In the genomic region with DNA sequence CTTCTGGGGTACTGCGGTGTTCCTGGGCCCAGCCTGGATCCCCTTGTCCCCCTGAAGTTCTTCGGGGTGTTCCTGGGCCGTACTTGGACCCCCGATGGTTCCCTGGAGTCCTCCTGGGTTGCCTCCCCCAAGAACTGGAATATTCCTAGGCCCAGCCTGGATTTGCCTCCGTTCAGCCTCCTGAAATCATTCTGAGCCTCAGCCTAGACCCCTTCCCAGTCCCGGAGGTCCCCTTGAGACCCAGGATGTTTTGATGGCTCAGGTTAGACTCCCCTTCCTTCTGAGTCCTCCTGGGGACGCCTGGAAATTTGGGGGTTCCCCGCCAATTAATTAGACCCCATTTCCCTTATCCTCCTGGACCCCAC, we compare ENCODE assay signal across 8 mouse cellular contexts. TPM values are rescaled to one million over a fixed set of nuclear protein-coding genes. Genes with fewer than 3 reads are reported as not detected.
DNase-seq lines count a peak whose midpoint lies in the region; ATAC-seq and TF ChIP-seq lines count a peak whose summit lies in the region.

No protein-coding gene starts in this region.

- no peaks in the 10 kb centered on the region for H3K27me3 ChIP-seq in heart, embryonic 14.5 days (ENCODE audit: control insufficient read depth, insufficient read depth, low read length)
- H3K27me3 ChIP-seq in forebrain, postnatal 0 days (ENCODE audit: insufficient read depth, low read length): no peaks in the 10 kb centered on the region

- WGBS in heart, embryonic 14.5 days: 23% methylated on average over 8 of the region's 8 CpGs
- 20% methylated on average over 8 of the region's 8 CpGs for WGBS in forebrain, postnatal 0 days
- WGBS in macrophage (ENCODE audit: missing documents): 71% methylated on average over 8 of the region's 8 CpGs

- no peaks in the 10 kb centered on the region; the same call in 1 of the 2 replicates for H3K36me3 ChIP-seq in heart, embryonic 14.5 days (ENCODE audit: control insufficient read depth, insufficient read depth, low read length)
- H3K36me3 ChIP-seq in ES-E14 (ENCODE audit: control insufficient read depth, insufficient read depth, low read length, poor library complexity, severe bottlenecking) (no peaks in the 10 kb centered on the region; the same call in 1 of the 2 replicates), macrophage (ENCODE audit: inconsistent target) (no peaks in the 10 kb centered on the region)
- no peaks in the 10 kb centered on the region for H3K36me3 ChIP-seq in forebrain, postnatal 0 days (ENCODE audit: insufficient read depth)

- DNase-seq in heart, postnatal 36 days: no peak
- DNase-seq in ES-E14 (ENCODE audit: low read depth, low spot score): no peak
- no peak for DNase-seq in forebrain, postnatal 0 days
- DNase-seq in adrenal gland, adult 2 months: no peak
- no peak for DNase-seq in c-Kit-positive CD71-positive TER-119-positive erythroid progenitor cells, embryonic 14.5 days (ENCODE audit: low spot score)
- no peak for DNase-seq in left cerebral cortex, adult 18-20 months (ENCODE audit: low spot score in 2 of 2)

- in situ Hi-C loops in ES-E14 (cut with MboI; ENCODE audit: low sequenced_read_pairs in 2 of 2, unreplicated experiment in 2 of 2): no loop called here

- H3K9me3 ChIP-seq in heart, embryonic 14.5 days (ENCODE audit: control insufficient read depth, low read length): no peaks in the 10 kb centered on the region
- no peaks in the 10 kb centered on the region for H3K9me3 ChIP-seq in ES-E14 (ENCODE audit: control insufficient read depth, insufficient read depth, low read depth, low read length)
- no peaks in the 10 kb centered on the region for H3K9me3 ChIP-seq in forebrain, postnatal 0 days (ENCODE audit: low read length)

- TF ChIP-seq CTCF in forebrain, postnatal 0 days (IDR thresholded peaks at IDR 0.05; ENCODE audit: low read depth): no peak

- intact Hi-C loops in heart, postnatal 36 days (cut with DNase I): loop anchor here (2.0 kb wide), 1 partner anchor 54 kb away; no protein-coding TSS in a partner anchor

- H3K79me2 ChIP-seq in macrophage (ENCODE audit: inconsistent target): no peaks in the 10 kb centered on the region

- H3K9ac ChIP-seq in heart, embryonic 14.5 days (ENCODE audit: low read length): peak overlapping the region; percentile 98
- H3K9ac ChIP-seq in ES-E14 (ENCODE audit: insufficient read depth, low read depth, low read length, poor library complexity, severe bottlenecking): peak overlapping the region; percentile 79
- H3K9ac ChIP-seq in forebrain, postnatal 0 days: peak overlapping the region; percentile 97

- H3K4me1 ChIP-seq in heart, embryonic 14.5 days (ENCODE audit: control insufficient read depth in 2 of 2, insufficient read depth in 2 of 2, low read length in 2 of 2): peaks cover 9 to 16% of the 10 kb centered on the region in 2 experiments
- H3K4me1 ChIP-seq in ES-E14 (ENCODE audit: control insufficient read depth in 2 of 2, insufficient read depth in 2 of 2, low read length in 2 of 2, poor library complexity in 1 of 2): peaks cover 0 to 14% of the 10 kb centered on the region in 2 experiments; a peak in 2 of 4 replicates
- H3K4me1 ChIP-seq in forebrain, postnatal 0 days (ENCODE audit: insufficient read depth): peaks cover 9% of the 10 kb centered on the region; the same call in 1 of the 2 replicates

- peak overlapping the region; percentile 75 to 93 for H3K4me3 ChIP-seq in heart, embryonic 14.5 days (ENCODE audit: control insufficient read depth in 1 of 2, insufficient read depth in 1 of 2, low read depth in 1 of 2, low read length in 2 of 2)
- H3K4me3 ChIP-seq in ES-E14 (ENCODE audit: insufficient read depth in 1 of 2, low read depth in 1 of 2, low read length in 2 of 2, poor library complexity in 1 of 2, severe bottlenecking in 1 of 2) (peak overlapping the region; percentile 68 to 76), macrophage (ENCODE audit: inconsistent target) (peak overlapping the region; percentile 8; the same call in 1 of the 2 replicates)
- peak overlapping the region; percentile 87 for H3K4me3 ChIP-seq in forebrain, postnatal 0 days (ENCODE audit: low read depth, low read length)

- H3K27ac ChIP-seq in heart, embryonic 14.5 days (replicated peaks in 1 of 2; ENCODE audit: control insufficient read depth in 1 of 2, insufficient read depth in 1 of 2, low read depth in 2 of 2, low read length in 2 of 2): no peak overlapping the region
- no peak overlapping the region for H3K27ac ChIP-seq in ES-E14 (ENCODE audit: insufficient read depth, low read depth, low read length, poor library complexity, severe bottlenecking)
- peak overlapping the region; percentile 80 for H3K27ac ChIP-seq in forebrain, postnatal 0 days (ENCODE audit: low read depth, low read length)
- no peak overlapping the region for H3K27ac ChIP-seq in macrophage

- no peak for ATAC-seq in heart, embryonic 14.5 days (ENCODE audit: insufficient number of reproducible peaks, insufficient read depth, low FRiP score, low read depth)
- ATAC-seq in forebrain, postnatal 0 days: no peak; the same call in 1 of the 2 replicates

- H3K4me2 ChIP-seq in heart, embryonic 14.5 days (ENCODE audit: low read length): peak overlapping the region; percentile 93
- H3K4me2 ChIP-seq in forebrain, postnatal 0 days (ENCODE audit: low read depth): peak overlapping the region; percentile 85

TF ChIP-seq in ES-E14, 5 proteins besides CTCF, POLR2A, EP300 and RAD21:
- TF ChIP-seq MAFK (IDR thresholded peaks at IDR 0.05; ENCODE audit: insufficient read depth, low read depth, low read length) (no peak), CHD2 (IDR thresholded peaks at IDR 0.05; ENCODE audit: low read depth, low read length) (no peak), HCFC1 (IDR thresholded peaks at IDR 0.05; ENCODE audit: borderline replicate concordance, insufficient read depth, low read length) (no peak), ZC3H11A (IDR thresholded peaks at IDR 0.05; ENCODE audit: borderline replicate concordance, low read depth, low read length) (no peak), ZNF384 (IDR thresholded peaks at IDR 0.05; ENCODE audit: low read depth, low read length) (no peak)

RNA-seq across cellular contexts. Expression of gene Agpat3, which starts 0.4 kb away (rescaled TPM):
- polyA plus RNA-seq in heart, embryonic 14.5 days (2014; fragmentation: Nextera tagmentation; extraction: Ambion mirVana): 61.2 and 66.0 TPM in 2 replicates
- 100 to 1,000 TPM; 232 to 266 TPM for total RNA-seq in heart, postnatal 36 days (2021)
- total RNA-seq in ES-E14 (2012; rRNA removed): 52.0 and 54.0 TPM in 2 replicates
- 72.9 and 94.9 TPM in 2 replicates for total RNA-seq in forebrain, postnatal 0 days (2014; rRNA removed)
- 72.4 and 101 TPM in 2 replicates for polyA plus RNA-seq in forebrain, postnatal 0 days (2015; fragmentation: Nextera tagmentation; extraction: Ambion mirVana)
- total RNA-seq in macrophage (2018; cell fraction: chromatin; rRNA removed): 100 to 1,000 TPM in 2 of 26 experiments, 10 to 100 TPM in 24; 13.8 to 114 (median 66.4) TPM
- 100 to 1,000 TPM in 2 of 26 experiments, 10 to 100 TPM in 24; 41.1 to 103 (median 63.1) TPM for total RNA-seq in macrophage (2018; cell fraction: cytosol; rRNA removed)
- 100 to 1,000 TPM in 1 of 26 experiments, 10 to 100 TPM in 25; 21.5 to 104 (median 52.8) TPM for total RNA-seq in macrophage (2018; cell fraction: nucleus; rRNA removed)
- polyA plus RNA-seq in macrophage (2018): 38.9 to 84.2 TPM (median 49.8 TPM) in 3 replicates
- 100 to 1,000 TPM; 346 to 422 TPM for total RNA-seq in adrenal gland, adult 2 months (2021)
- 543 and 654 TPM in 2 replicates for polyA plus RNA-seq in adrenal gland, adult 2 months (2012; rRNA removed)
- total RNA-seq in left cerebral cortex, adult 18-20 months (2021): 100 to 1,000 TPM; 233 to 243 TPM

Comparison
In these comparisons a context has a peak if more than half of its experiments do, and no peak if none do; other contexts are left out.
1. H3K4me3 ChIP-seq: peak in every context shown above with its lines; median percentile 87 in forebrain, postnatal 0 days; 84 in heart, embryonic 14.5 days; 72 in ES-E14; 8 in macrophage.